Mouse (Mus musculus) cortical plate, adult 2 months (tissue): ENCODE data around the gene Gm6309.

Experiments
- CTCF ChIP-seq: fragments of 200-500 bp; IDR thresholded peaks from 2 replicates; pipeline ENCODE4 v1.5.1; 2011; ENCODE audit warnings: mild to moderate bottlenecking, control low read depth, low read length; ENCODE audit not compliant: insufficient read depth; ENCODE audit errors: extremely low read depth
- POLR2A ChIP-seq: fragments of 200-500 bp; IDR thresholded peaks from 2 replicates; pipeline ENCODE4 v1.6.1; 2011; ENCODE audit warnings: mild to moderate bottlenecking, low read length, control low read depth; ENCODE audit not compliant: insufficient read depth; ENCODE audit errors: extremely low read depth

DNA sequence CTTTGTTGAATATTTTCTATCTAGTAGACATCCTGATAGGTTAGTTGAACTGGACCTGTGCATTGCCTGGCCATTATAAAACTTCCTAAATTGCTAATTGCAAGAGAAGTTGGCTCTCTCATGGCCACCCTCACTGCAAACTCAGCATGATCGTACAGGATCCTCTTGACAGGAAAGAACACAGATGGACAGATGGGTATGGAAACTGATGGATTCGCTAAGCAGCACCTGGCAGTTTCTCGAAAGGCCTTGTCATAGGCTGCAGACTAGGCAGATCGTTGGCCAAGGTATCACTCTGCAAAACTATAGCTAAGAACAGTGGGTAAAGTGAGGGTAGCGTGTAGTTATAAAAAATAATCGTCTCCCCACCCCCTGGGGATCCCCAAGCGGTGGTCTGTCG, 22.8 kb upstream of the Gm6309 start:
- no peak for TF ChIP-seq POLR2A
- no peak for TF ChIP-seq CTCF
